Mouse (Mus musculus) embryonic facial prominence, embryonic 14.5 days (tissue): ENCODE measurements around the gene Smyd3. TPM values are rescaled to one million over a fixed set of nuclear protein-coding genes. Genes with fewer than 3 reads are reported as not detected.

Experiments used
- ATAC-seq: fragments of 200-750 bp; cut with Nextera tagmentation; 2 replicates; pipeline ENCODE4 v1.8.0; 2017; ENCODE audit warnings: low read depth, moderate number of reproducible peaks, moderate TSS enrichment
- DNase-seq: peaks from one replicate; pipeline ENCODE4 v3.0.0-alpha.2; 2015; ENCODE audit warnings: low spot score
- H3K27ac ChIP-seq: fragments of 300-500 bp; sonication (generic); replicated peaks from 2 replicates; pipeline ENCODE4 v1.5.1; 2014; ENCODE audit warnings: low read depth, mild to moderate bottlenecking, low read length, moderate library complexity
- H3K27me3 ChIP-seq: fragments of 300-500 bp; sonication (generic); replicated peaks from 2 replicates; pipeline ENCODE4 v1.6.1; 2014; ENCODE audit warnings: low read length; ENCODE audit not compliant: control insufficient read depth, insufficient read depth
- H3K36me3 ChIP-seq: fragments of 300-500 bp; sonication (generic); 2 replicates; pipeline ENCODE4 v1.6.1; 2014; ENCODE audit warnings: low read length, mixed read lengths; ENCODE audit not compliant: control insufficient read depth, insufficient read depth
- H3K4me1 ChIP-seq: fragments of 300-500 bp; sonication (generic); 2 replicates; pipeline ENCODE4 v1.6.1; 2014; ENCODE audit warnings: antibody characterized with exemption, low read length; ENCODE audit not compliant: control insufficient read depth, insufficient read depth
- H3K4me2 ChIP-seq: fragments of 300-500 bp; sonication (generic); 2 replicates; pipeline ENCODE4 v1.6.1; 2014; ENCODE audit warnings: low read depth, mild to moderate bottlenecking, low read length, moderate library complexity, mixed read lengths
- H3K4me3 ChIP-seq: fragments of 300-500 bp; sonication (generic); 2 replicates; pipeline ENCODE4 v1.5.1; 2014; ENCODE audit warnings: low read depth, mild to moderate bottlenecking, low read length
- H3K9ac ChIP-seq: fragments of 300-500 bp; sonication (generic); 2 replicates; pipeline ENCODE4 v1.6.1; 2014; ENCODE audit warnings: low read depth, mild to moderate bottlenecking, low read length, moderate library complexity, mixed read lengths
- H3K9me3 ChIP-seq: fragments of 300-500 bp; sonication (generic); 2 replicates; pipeline ENCODE4 v1.6.1; 2016; ENCODE audit warnings: low read length; ENCODE audit not compliant: control insufficient read depth
- WGBS: fragments of 180-500 bp; shearing (Covaris S2); extraction: QIAGEN DNeasy Blood & Tissue Kit; methylation state at CpG from one replicate; pipeline ENCODE4 v1.1.7; 2014; 5-methylcytosine and 5-hydroxymethylcytosine counted together
- polyA plus RNA-seq: library from polyadenylated mRNA; unstranded; fragments of >200 nt; fragmentation: Nextera tagmentation; extraction: Ambion mirVana; gene quantifications from 2 replicates; pipeline ENCODE4 v1.2.1, GENCODE M21; 2014

Smyd3 gene
- polyA plus RNA-seq, 1 experiment from 2014 or later = 16.7 TPM

GRCm38 (mm10) chr1:179010756-179011155, 507.1 kb downstream of the Smyd3 start:
- ATAC-seq = no peak
- Histone ChIP-seq H3K4me3 (no peak overlapping the region), H3K4me2 (no peak overlapping the region), H3K36me3 (no peaks in the 10 kb centered on the region), H3K27ac (no peak overlapping the region), H3K9me3 (no peaks in the 10 kb centered on the region), H3K9ac (no peak overlapping the region), H3K27me3 (no peaks in the 10 kb centered on the region), H3K4me1 (no peaks in the 10 kb centered on the region)
- DNase-seq = no peak
- 83% methylated on average over 3 of the region's 3 CpGs for WGBS

GRCm38 (mm10) chr1:179009911-179010310, 507.9 kb downstream of the Smyd3 start:
- no peaks in the 10 kb centered on the region for H3K36me3 ChIP-seq
- no peak overlapping the region for H3K4me2 ChIP-seq
- no peak overlapping the region for H3K27ac ChIP-seq
- no peak for DNase-seq
- H3K9me3 ChIP-seq = no peaks in the 10 kb centered on the region
- WGBS = 86% methylated on average over 3 of the region's 3 CpGs
- no peak overlapping the region for H3K9ac ChIP-seq
- no peak for ATAC-seq
- no peak overlapping the region for H3K4me3 ChIP-seq
- H3K4me1 ChIP-seq = no peaks in the 10 kb centered on the region
- H3K27me3 ChIP-seq = no peaks in the 10 kb centered on the region

- H3K4me2 ChIP-seq = no peak overlapping the region
- 53% methylated on average over 7 of the region's 7 CpGs for WGBS
- no peaks in the 10 kb centered on the region for H3K27me3 ChIP-seq
- ATAC-seq (no peak), DNase-seq (no peak)
- no peaks in the 10 kb centered on the region for H3K4me1 ChIP-seq
- no peak overlapping the region for H3K27ac ChIP-seq
- no peak overlapping the region for H3K9ac ChIP-seq
- no peak overlapping the region for H3K4me3 ChIP-seq
- no peaks in the 10 kb centered on the region for H3K36me3 ChIP-seq
- no peaks in the 10 kb centered on the region for H3K9me3 ChIP-seq
Observed at GRCm38 (mm10) chr1:179004133-179004866, 513.5 kb downstream of the Smyd3 start.

GRCm38 (mm10) chr1:179003406-179004132, 514.3 kb downstream of the Smyd3 start:
- H3K27ac ChIP-seq = no peak overlapping the region
- no peaks in the 10 kb centered on the region for H3K27me3 ChIP-seq
- ATAC-seq (no peak), DNase-seq (no peak)
- H3K36me3 ChIP-seq = no peaks in the 10 kb centered on the region
- no peaks in the 10 kb centered on the region for H3K9me3 ChIP-seq
- H3K4me3 ChIP-seq = no peak overlapping the region
- no peak overlapping the region for H3K4me2 ChIP-seq
- no peak overlapping the region for H3K9ac ChIP-seq
- no peaks in the 10 kb centered on the region for H3K4me1 ChIP-seq
- 77% methylated on average over 5 of the region's 5 CpGs for WGBS

GRCm38 (mm10) chr1:178999876-179000528, 517.8 kb downstream of the Smyd3 start:
- Histone ChIP-seq H3K4me1 (peaks cover 7% of the 10 kb centered on the region), H3K9me3 (no peaks in the 10 kb centered on the region), H3K27me3 (no peaks in the 10 kb centered on the region), H3K36me3 (no peaks in the 10 kb centered on the region), H3K9ac (no peak overlapping the region), H3K27ac (no peak overlapping the region), H3K4me3 (no peak overlapping the region), H3K4me2 (no peak overlapping the region)
- 39% methylated on average over 9 of the region's 9 CpGs for WGBS
- ATAC-seq (0 out of 2 replicates have a peak, but pooled peaks have one; percentile 21), DNase-seq (no peak)

GRCm38 (mm10) chr1:178997870-178998269, 520.0 kb downstream of the Smyd3 start:
- Histone ChIP-seq H3K36me3 (no peaks in the 10 kb centered on the region), H3K9me3 (no peaks in the 10 kb centered on the region), H3K27ac (0 out of 2 replicates have a peak overlapping the region, but pooled peaks have one; percentile 16), H3K4me2 (no peak overlapping the region), H3K4me1 (peaks cover 7% of the 10 kb centered on the region), H3K4me3 (no peak overlapping the region), H3K27me3 (no peaks in the 10 kb centered on the region), H3K9ac (no peak overlapping the region)
- DNase-seq (peak; percentile 65), ATAC-seq (peak; percentile 55; the same call in 1 of the 2 replicates)
- WGBS = 24% methylated on average over 4 of the region's 4 CpGs

GRCm38 (mm10) chr1:178994263-178994662, 523.6 kb downstream of the Smyd3 start:
- DNase-seq (no peak), ATAC-seq (no peak)
- 69% methylated on average over 7 of the region's 7 CpGs for WGBS
- Histone ChIP-seq H3K4me3 (no peak overlapping the region), H3K27ac (no peak overlapping the region), H3K9ac (no peak overlapping the region), H3K36me3 (no peaks in the 10 kb centered on the region), H3K9me3 (no peaks in the 10 kb centered on the region), H3K4me1 (peaks cover 19% of the 10 kb centered on the region), H3K27me3 (no peaks in the 10 kb centered on the region), H3K4me2 (no peak overlapping the region)

GRCm38 (mm10) chr1:178992503-178992902, 525.3 kb downstream of the Smyd3 start:
- no peak overlapping the region for H3K27ac ChIP-seq
- H3K4me2 ChIP-seq = no peak overlapping the region
- H3K9ac ChIP-seq = no peak overlapping the region
- WGBS = 87% methylated on average over 3 of the region's 3 CpGs
- H3K36me3 ChIP-seq = no peaks in the 10 kb centered on the region
- DNase-seq (no peak), ATAC-seq (no peak)
- H3K4me1 ChIP-seq = peaks cover 14% of the 10 kb centered on the region; the same call in 1 of the 2 replicates
- H3K9me3 ChIP-seq = no peaks in the 10 kb centered on the region
- no peak overlapping the region for H3K4me3 ChIP-seq
- H3K27me3 ChIP-seq = no peaks in the 10 kb centered on the region
